Mouse (Mus musculus) inflammation-experienced regulatory T-cells, adult 6 months (primary cell): ENCODE results near the gene Ugt1a5. TPM values are rescaled to one million over a fixed set of nuclear protein-coding genes. Genes with fewer than 3 reads are reported as not detected.
"Not testable (repeated sequence)": the region's sequence is repeated elsewhere in the genome, so short reads cannot be mapped to it uniquely, and the experiment has no call there.

Source experiments
- ATAC-seq: one replicate; pipeline ENCODE4 v1.8.0; 2017
- polyA plus RNA-seq, 3 experiments: library from polyadenylated mRNA; unstranded; fragments of 100-300 nt; shearing (Covaris generic); gene quantifications; one replicate each; pipeline ENCODE4 v1.2.1; 2017

Ugt1a5 gene
- polyA plus RNA-seq, 3 experiments from 2014 or later, result not detected

GRCm38 (mm10) chr1:88225301-88225700 is 59.5 kb downstream of the Ugt1a5 start:
- not testable (repeated sequence) for ATAC-seq

- no peak for ATAC-seq
These were observed 59.9 kb downstream of the Ugt1a5 start for GRCm38 (mm10) chr1:88225741-88226140.

GRCm38 (mm10) chr1:88226670-88227379 is 61.0 kb downstream of the Ugt1a5 start, which contains the start of gene Mroh2a:
Gene Mroh2a (plus strand): TSS chr1:88226986.
- ATAC-seq, result no peak

GRCm38 (mm10) chr1:88227482-88227881 is 61.7 kb downstream of the Ugt1a5 start:
- no peak for ATAC-seq

- no peak for ATAC-seq
These were observed 62.3 kb downstream of the Ugt1a5 start for GRCm38 (mm10) chr1:88228121-88228520.

GRCm38 (mm10) chr1:88229566-88229965 is 63.8 kb downstream of the Ugt1a5 start:
- no peak for ATAC-seq

- no peak for ATAC-seq
These were observed 64.2 kb downstream of the Ugt1a5 start for GRCm38 (mm10) chr1:88229986-88230385.

- no peak for ATAC-seq
These were observed 64.6 kb downstream of the Ugt1a5 start for GRCm38 (mm10) chr1:88230421-88230820.

GRCm38 (mm10) chr1:88230981-88231802 is 65.4 kb downstream of the Ugt1a5 start:
- ATAC-seq, result no peak

- ATAC-seq, result no peak
These were observed 66.1 kb downstream of the Ugt1a5 start for GRCm38 (mm10) chr1:88231803-88232499.

- no peak for ATAC-seq
These were observed 67.0 kb downstream of the Ugt1a5 start for GRCm38 (mm10) chr1:88232664-88233380.

GRCm38 (mm10) chr1:88233421-88234247 is 67.8 kb downstream of the Ugt1a5 start:
- no peak for ATAC-seq

- no peak for ATAC-seq
These were observed 68.4 kb downstream of the Ugt1a5 start for GRCm38 (mm10) chr1:88234248-88234610.

- ATAC-seq, result no peak
These were observed 68.8 kb downstream of the Ugt1a5 start for GRCm38 (mm10) chr1:88234646-88235045.

GRCm38 (mm10) chr1:88235046-88235893 is 69.5 kb downstream of the Ugt1a5 start:
- no peak for ATAC-seq

- ATAC-seq, result no peak
These were observed 70.1 kb downstream of the Ugt1a5 start for GRCm38 (mm10) chr1:88235894-88236415.

- no peak for ATAC-seq
These were observed 71.5 kb downstream of the Ugt1a5 start for GRCm38 (mm10) chr1:88237311-88237710.

- ATAC-seq, result no peak
These were observed 73.0 kb downstream of the Ugt1a5 start for GRCm38 (mm10) chr1:88238771-88239170.

GRCm38 (mm10) chr1:88240072-88240471 is 74.3 kb downstream of the Ugt1a5 start:
- ATAC-seq, result no peak

- no peak for ATAC-seq
These were observed 74.8 kb downstream of the Ugt1a5 start for GRCm38 (mm10) chr1:88240579-88240978.
